Mouse (Mus musculus): ENCODE measurements around the gene Gm49322.
A peak's percentile ranks its signal among the peaks of the same experiment; 100 is the strongest.

Gm49322 gene

DNA sequence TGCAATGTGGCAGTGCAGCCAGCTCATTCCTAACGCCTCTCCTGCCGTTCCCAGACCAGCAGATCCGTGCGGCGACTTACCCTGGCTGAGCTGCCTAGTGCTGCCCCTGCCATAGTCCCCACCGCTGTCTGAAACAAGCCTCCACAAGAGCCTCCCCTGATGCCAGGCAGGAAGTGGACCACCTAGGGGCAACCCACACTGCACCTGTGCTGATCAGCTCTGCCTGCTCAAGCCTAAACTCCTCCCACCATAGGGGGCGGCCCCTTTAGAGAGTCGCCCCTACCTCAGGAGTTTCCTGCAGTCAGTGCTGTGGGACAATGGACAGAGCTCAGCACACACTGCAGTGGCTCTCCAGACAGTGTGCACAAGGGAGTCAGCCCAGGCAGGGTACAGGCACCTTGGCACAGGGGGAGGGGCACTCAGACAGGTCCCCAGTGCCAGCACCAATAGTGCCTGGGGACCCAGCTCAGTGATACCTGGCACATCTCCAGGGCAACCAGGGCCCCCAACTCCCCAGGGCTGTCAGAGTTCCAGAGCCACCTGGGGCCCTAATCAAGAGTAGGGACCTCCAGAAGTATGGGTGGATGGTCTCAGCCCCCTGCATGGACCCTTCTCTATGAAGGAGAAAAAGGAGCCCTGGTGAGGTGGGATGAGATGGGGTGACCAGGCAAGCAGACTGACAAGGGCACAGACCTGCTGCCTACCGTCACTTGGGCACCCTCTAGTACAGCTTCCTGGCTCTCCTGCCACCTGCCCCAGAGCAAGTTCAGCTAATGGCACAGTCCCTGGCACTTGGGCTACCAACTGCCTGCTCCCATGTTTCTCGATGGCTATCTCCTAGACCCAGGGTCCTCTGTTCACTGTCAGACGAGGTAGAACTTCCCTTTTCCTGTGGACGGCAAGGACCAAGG lies 20.9 kb upstream of the Gm49322 start:
- DNase-seq: no peak

DNA sequence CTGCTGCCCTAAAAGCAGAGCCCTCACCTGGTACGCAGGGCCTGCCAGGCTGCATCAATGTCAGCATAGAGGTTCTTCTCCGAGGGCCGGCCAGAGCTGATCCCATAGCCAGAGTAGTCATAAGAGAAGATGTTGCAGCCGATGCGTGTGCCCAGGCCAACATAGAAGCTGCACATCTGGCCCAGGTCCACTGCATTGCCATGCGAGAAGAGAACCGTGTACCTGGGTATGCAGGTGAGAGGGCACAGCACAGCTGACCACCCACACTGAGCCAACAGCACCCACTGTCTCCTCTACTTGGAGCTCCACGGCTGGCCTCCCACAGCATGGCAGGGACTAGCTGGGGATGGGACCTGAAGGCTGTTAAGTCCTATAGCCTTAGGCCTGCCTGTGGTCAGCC lies 20.2 kb upstream of the Gm49322 start:
- no peak for DNase-seq

DNA sequence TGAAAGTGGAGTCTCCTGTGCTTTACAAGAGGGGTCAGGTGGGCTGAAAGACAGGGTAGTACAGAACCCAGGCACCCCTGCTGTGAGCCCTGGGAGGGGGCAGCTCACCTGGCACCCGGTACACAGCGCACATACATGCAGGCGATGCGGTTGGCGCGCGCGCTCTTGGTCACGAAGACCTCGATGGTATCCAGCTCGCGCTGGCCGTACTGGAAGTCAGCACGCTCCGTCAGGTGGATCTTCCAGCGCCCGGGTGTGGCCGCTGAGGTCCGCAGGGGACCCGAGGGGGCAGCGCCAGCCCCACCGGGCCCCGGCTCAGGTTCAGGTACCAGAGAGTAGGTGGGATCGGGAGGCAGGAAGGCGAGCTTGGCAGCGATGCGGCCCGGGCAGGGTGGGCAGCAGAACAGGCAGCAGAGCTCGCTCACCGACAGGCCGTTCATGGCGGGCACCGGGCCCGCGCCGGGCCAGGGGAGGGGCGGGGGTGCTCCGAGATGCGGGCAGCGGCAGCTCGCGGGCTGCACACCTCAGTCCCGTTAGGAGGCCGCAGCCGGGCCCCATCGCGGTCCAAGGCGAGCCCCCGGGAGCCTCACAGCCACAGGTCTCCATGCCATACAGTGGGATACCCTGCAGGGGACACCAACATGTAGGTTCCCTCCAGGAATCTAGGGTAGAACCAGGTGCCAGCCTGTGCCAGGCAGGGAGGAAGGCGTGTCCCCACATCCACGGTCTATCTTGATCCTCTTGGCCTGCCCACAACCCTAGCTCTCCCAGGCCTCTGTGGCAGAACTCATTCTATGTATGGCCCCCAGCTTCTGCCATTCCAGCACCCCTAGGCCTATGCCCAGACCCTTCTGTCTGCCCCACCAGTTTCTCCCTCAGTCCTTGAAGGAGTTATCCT lies 19.2 kb upstream of the Gm49322 start:
- DNase-seq: no peak

DNA sequence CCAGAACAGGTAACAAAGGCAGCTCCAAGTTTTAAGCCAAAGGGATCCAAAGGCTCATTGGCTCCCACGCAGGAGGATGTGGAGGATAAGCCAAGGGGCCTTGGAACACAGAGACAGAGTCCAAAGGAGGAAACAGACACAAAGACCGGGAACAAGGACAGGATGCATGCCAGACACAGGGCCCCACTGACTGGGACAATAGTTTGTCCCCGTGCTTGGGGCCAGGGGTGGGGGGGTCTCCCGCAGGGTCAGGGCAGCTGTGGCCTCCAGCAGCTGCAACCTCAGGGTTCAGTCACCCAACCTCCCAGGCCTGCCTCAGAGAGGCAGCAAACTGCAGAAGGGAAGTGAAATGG lies 18.5 kb upstream of the Gm49322 start:
- DNase-seq: peak; percentile 50

DNA sequence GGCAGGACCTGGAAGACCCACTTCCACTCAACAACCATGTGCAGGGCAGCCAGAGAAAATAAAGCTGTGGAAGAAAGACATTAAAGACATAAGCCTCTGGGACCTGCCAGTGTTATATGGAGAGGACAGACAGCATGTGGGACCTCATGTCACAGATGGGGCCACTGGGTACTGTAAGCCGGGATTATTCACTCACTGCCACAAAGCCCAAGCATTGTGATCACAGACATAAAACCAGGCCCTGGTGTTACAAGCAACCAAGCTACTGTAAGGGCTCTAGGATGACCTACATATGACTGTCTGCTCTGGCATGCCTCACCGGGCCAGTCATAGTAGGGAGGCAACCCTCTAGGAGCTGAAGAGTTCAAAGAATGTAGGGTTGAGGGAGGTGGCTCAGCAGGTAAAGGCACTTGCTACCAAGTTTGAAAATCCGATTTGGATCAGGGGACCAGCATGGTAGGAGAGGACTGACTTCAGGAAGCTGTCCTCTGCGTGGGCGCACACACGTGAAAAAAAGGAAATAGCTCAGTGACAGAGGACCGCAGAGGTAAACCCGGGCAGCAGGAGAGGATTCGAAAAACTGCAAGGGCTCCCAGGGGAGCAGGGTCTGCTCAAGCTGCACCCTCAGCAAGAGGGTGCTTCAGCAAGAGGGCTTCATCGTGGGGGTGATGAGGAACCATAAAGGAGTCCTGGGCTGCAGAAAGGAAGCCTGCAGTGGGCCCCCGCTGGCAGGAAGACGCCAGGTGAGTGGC lies 16.5 kb upstream of the Gm49322 start:
- DNase-seq: no peak

DNA sequence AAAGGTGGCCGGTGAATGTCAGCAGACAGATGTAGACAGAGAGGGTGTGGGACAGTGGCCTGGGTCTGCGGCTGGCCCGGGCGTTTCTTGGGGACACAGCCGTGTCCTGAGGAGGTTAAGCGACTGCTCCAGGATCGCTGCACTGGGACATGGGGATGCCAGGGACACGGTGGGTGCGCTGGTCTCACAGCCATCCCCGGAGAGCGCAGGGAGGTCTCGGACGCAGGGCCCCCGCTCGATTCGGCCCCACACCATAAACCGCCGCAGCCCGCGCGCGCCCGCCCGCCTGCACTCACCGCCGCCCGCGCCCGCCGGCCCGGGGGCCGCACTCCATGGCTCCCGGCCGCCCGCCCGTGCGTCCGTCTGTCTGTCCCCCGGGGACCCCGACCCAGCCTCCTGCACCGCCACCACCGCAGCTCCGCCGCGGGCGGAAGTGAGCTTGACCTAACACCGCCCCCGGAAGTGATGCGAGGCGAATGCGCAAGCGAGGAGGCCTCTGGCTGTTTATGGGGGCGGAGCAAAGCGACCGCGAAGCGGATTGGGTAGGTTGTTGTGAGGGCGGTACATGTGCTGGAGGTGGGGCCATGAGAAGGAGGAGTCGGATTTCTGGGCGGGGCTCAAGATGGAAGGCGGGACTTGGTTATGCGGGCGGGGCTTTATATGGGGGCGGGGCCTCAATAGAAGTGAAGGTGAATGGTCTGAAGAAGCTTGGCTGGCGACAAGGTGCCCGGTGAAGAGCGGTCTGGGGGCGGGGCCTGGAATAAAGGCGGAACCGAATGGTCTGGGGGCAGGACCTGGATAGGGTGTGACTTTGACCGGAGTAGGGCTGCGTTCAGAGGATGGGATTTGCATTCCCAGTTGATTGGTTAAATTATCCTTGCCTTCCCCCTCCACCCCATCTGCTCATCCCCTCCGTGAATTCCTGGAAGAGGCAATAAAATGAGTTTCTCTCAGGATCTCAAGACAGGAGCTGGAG lies 15.7 kb upstream of the Gm49322 start, which contains the start of gene Abhd17a:
TSS of gene Abhd17a (minus strand) at position 463 of the 976 bp plus-strand sequence.
- peak; percentile 97 for DNase-seq

DNA sequence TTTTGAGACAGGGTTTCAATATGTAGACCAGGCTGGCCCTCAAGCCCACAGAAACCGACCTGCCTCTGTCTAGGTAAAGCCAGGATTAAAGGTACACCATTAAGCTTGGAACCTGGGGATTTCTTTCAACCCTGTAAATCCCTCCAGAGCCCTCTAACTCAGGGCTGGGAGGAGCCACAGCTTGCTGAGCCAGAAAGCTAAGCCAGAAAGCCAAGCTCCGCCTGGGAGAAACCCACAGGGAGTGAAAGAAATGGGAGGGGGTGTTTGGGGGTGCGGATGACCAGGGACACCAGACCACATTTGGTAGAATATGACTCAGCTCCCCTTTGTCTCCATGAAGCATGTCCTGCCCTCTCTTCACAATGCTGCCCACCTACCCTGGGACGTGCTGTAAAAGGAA lies 9.5 kb upstream of the Gm49322 start:
- DNase-seq: no peak

DNA sequence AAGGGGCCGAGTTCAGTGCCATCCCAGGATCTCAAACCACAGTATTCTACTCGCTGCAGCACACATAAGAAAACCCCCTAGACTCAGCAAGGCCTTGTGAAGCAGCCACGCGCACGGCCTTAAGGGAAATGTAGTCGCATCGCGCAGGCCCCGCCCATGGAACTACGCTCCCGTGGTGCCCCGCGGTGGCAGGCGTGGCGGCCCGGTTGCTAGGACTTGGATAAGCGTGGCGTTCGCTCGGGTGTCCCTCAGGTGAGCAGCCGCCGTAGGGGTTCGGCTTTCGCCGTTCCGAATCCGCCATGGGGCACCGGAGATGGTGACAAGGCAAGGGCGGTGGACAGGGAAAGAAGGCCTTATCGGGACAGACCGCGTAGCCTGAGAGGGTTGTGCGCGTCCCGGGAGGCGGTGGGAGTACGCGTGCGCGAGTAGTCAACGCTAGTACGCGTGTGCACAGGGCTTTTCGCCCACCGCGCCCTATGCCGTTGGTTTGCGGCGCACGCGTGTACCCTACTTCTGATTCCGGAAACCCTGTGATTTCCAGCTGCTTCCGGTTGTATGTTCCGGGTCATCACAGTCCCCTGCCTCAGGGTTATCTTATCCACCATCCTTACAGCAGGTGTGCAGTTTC lies 3.0 kb upstream of the Gm49322 start, which contains the start of the genes Scamp4 and Adat3:
TSS of gene Scamp4 (plus strand) at position 175 of the 628 bp plus-strand sequence.
TSS of gene Adat3 (plus strand) at position 183 of the 628 bp plus-strand sequence.
- DNase-seq: peak; percentile 93

DNA sequence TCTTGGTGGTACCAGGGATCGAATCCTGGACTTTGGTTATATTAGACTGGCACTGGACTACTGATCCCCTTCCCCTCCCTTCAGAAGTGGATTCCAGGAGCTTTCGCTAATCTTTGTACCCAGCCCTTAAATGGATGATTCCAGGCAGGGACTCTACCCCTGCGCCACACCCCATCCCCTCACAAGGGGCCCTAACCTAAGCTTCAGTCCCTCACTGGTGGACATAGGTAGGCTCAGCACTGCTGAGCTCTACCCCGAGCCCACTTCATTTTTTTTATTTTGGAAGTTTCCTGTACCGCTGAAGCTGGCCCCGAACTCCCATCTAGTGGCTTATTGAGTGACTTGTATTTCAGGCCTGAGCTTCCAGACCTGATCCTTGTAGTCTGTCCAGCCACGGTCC lies 2.5 kb upstream of the Gm49322 start:
- DNase-seq: no peak

DNA sequence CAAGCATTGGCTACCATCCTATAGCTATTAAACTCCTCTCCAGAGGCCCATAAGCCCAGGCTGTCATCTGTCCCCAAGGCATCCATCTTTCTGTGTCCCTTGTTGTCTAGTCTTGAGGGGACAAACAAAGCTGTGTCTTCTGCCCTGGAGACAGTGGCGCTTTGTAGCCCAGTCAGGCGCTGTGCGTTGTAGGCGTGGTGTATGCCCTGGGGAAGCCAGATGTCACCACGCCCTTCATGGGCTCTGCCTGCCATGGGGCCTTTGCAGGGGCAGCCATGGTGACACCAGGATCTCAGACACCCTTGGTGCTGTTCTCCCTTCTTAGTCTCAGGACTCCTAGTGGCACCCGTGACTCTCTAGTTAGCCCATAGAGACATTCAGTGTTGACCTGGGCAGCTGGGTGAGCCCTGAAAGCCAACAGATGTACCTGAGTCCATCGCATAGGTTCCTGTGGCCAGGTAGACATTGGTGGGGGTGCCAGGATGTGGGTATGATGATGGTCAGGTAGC lies 1.8 kb upstream of the Gm49322 start:
- no peak for DNase-seq

DNA sequence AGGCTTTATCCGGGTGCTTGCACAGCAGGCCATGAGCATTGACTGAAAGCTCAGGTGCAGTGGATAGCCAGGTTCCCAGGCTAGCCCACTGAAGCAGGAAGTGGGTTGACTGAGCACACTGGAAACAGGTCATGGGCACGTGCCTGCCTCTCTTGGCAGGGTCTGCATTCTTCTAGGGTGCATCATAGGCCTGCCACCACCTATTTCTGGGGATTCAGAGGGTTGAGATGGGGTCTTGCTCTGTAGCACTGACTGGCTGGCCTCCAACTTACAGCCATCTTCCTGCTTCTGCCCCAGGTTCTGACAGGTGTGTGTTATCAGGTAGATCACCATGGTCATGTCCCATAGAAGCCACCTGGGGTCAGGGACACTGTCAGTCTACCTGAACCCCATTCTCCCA lies 833 bp upstream of the Gm49322 start:
- DNase-seq: no peak

DNA sequence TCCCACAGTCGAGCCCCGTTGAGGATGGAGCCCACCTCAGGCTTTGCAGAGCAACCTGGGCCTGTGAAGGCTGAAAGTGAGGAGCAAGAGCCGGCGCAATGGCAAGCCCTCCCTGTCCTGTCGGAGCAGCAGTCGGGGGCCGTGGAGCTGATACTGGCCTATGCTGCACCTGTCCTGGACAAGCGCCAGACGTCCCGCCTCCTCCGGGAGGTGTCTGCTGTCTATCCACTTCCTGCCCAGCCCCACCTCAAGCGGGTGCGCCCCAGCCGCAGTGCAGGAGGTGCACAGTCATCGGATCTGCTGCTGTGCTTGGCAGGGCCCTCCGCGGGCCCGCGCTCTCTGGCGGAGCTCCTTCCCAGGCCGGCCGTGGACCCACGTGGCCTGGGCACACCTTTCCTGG lies 485 bp downstream of the Gm49322 start:
- no peak for DNase-seq

DNA sequence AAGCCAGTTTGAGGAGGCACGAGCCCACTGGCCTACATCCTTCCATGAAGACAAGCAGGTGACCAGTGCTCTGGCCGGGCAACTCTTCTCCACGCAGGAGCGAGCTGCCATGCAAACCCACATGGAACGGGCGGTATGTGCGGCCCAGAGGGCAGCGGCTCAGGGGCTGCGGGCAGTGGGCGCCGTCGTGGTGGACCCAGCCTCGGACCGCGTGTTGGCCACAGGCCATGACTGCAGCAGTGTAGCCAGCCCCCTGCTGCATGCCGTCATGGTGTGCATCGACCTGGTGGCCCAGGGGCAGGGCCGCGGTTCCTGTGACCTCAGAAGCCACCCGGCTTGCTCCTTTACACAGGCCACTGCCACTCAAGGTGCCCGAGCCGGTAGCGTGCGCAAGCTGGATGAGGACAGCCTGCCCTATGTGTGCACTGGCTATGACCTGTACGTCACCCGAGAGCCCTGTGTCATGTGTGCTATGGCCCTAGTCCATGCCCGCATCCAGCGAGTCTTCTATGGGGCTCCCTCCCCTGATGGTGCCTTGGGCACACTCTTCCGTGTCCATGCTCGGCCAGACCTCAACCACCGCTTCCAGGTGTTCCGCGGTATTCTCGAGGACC lies 1.0 kb downstream of the Gm49322 start:
- no peak for DNase-seq

DNA sequence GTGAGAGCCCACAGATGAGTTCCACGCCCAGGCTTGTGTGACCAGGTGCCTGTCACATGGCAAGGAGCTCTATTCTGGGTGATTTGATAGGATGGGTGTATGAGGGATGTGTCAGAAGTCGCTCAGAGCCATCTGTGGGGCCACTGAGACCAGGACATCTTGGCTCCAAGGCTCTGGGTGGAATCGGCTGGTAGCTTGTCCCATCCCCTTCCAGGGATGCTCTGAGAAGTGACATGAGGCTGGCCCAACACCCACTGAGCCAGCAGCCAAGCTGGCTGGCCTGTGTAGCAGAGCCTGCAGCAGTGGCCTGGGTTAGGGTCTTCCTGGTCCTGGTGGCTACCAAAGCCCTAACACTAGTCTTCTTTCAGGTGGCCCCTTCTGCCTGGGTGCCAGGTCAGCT lies 2.6 kb downstream of the Gm49322 start:
- no peak for DNase-seq

DNA sequence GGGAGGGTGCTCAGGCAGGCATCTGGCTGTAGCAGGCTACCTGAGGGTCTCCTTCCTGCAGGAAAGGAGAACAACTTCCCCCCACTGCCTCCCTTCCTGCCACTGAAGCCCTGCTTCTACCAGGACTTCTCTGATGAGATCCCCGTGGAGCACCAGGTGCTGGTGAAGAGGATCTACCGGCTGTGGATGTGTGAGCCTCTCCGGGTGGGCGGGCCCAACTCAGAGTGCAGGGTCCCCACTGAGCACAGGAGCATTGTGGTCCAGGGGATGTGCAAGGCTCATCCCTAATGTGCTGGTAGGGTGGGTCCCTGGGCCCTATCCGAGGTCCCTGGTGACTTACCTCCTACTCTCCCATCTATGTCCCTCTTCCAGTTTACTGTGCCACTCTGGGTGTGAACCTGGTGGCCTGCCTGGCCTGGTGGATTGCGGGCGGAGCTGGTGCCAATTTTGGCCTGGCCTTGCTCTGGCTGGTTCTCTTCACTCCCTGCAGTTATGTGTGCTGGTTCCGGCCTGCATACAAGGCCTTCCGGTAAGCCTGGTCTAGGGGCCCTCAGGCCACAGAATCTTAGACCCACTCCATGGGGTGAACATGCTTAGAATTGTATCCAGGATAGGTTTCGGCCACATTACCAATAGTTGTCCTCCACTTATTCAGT lies 3.6 kb downstream of the Gm49322 start:
- DNase-seq: no peak

DNA sequence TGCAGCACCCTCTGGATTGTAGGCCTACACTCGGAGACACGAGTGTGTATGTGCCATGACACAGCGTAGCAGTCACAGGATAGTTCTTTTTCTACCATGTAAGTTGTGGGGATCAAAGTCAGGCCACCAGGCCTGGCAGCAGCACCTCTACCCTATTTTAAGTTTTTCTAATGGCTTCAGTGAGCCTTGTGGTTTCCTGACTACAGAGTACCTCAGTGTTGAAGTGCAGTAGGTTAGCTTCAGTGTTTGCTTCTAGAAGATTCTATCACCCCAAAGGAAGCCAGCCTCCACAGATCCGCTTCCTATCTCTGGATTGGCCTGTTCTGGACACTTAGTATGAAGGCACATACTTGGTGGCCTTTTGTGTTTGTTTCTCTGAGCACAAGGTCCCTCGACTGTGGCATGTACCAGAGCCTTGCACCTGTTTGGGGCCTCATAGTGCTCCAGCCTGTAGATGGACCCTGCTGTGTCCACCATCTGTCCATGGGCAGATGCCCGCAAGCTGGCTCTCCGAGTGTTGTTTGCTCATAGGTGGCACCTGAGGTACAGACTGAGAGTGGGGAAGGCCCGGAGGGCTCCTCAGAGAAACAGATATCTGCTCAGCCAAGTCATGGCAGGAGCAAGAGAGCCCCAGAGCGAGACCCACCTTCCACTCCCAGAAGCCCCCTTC lies 4.4 kb downstream of the Gm49322 start:
- DNase-seq: no peak

DNA sequence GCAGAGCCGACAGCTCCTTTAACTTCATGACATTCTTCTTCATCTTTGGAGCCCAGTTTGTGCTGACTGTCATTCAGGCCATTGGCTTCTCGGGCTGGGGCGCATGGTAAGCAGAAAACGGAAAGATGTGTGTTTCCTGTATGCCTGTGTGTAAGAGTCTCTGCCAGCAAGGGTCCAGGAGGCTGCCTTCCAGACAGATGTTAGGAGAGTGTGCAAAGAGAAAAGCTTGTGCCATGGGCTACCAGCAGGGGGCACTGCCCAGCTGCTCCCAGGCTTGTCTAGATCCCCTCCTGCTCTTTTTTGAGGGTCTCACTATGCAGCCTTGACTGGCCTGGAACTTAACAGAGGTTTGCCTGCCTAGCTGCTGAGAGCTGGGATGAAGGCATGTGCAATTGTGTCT lies 5.2 kb downstream of the Gm49322 start:
- peak; percentile 74 for DNase-seq

DNA sequence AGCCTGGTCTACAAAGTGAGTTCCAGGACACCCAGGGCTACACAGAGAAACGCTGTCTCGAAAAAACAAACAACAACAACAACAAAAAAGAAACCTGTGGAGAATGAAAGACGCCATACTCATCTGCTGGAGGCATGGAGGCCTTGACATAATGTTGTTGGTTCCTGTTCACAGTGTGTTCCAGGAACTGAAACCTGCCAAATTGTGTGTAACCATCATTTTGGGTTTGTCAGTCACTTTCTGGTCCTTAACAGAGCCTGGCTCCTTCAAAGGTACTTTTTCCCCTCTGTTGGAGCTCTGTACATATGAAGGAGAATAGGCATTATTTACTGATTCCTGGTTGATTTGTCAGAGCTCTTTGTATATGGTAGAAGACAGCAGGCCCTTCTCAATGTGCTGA lies 6.1 kb downstream of the Gm49322 start:
- DNase-seq: no peak

DNA sequence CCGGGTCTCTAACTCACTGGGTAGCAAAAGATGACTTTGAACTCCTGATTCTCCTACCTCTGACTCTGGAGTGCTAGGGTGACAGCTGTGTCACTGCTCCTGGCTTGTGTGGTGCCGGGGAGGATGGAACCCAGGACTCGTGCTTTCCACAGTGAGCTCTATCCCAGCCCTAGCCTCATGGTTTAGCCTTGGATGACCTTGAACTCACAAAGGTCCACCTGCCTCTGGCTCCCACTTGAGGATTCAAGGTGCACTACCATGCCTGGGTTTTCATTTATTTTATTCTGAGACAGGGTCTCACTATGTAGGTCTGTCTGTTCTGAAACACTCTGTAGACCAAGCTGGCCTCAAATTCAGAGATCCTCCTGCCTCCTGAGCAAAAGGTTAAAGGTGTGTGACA lies 8.0 kb downstream of the Gm49322 start:
- DNase-seq: no peak

Data from lung, postnatal 14 days (tissue).